Comparison of ENCODE assay signal across 8 mouse cellular contexts in genomic region chr7:31139765-31140164, GRCm38 (mm10). TPM values are rescaled to one million over a fixed set of nuclear protein-coding genes. Genes with fewer than 3 reads are reported as not detected.
DNase-seq lines count a peak whose midpoint lies in the region; ATAC-seq and TF ChIP-seq lines count a peak whose summit lies in the region.

No protein-coding gene starts in this region.

- H3K4me1 ChIP-seq in heart, embryonic 12.5 days (replicated peaks), result peaks cover 24% of the 10 kb centered on the region
- no peaks in the 10 kb centered on the region for H3K4me1 ChIP-seq in kidney, postnatal 0 days (replicated peaks; ENCODE audit: insufficient read depth, low read length)

- H3K4me2 ChIP-seq in heart, embryonic 12.5 days, result no peak overlapping the region
- H3K4me2 ChIP-seq in kidney, postnatal 0 days (ENCODE audit: low read length), result no peak overlapping the region

- H3K4me3 ChIP-seq in heart, embryonic 12.5 days, result no peak overlapping the region
- no peak overlapping the region for H3K4me3 ChIP-seq in kidney, postnatal 0 days (replicated peaks; ENCODE audit: low read depth, low read length)

- DNase-seq in adrenal gland, adult (ENCODE audit: inconsistent age in 2 of 2, low spot score in 1 of 2), result peak; percentile 73 to 87
- no peak for DNase-seq in adrenal gland, adult 8-10 months
- peak; percentile 70 for DNase-seq in cerebellum, adult 8-10 months
- DNase-seq in kidney, postnatal 0 days (ENCODE audit: low spot score), result peak; percentile 72
- DNase-seq in lung, postnatal 4 days, result peak; percentile 61 to 78
- peak; percentile 59 to 61 for DNase-seq in spleen, postnatal 36 days (ENCODE audit: low spot score in 2 of 2)

- ATAC-seq in CD4-positive, CD25-positive, alpha-beta regulatory T cell, adult 4 months, result peak; percentile 96
- ATAC-seq in heart, embryonic 12.5 days (ENCODE audit: insufficient number of reproducible peaks, low FRiP score), result peak; percentile 44; the same call in 1 of the 2 replicates
- ATAC-seq in kidney, postnatal 0 days (replicated peaks; ENCODE audit: low FRiP score, low read depth), result peak; percentile 63; the same call in 1 of the 2 replicates

- H3K36me3 ChIP-seq in heart, embryonic 12.5 days, result peaks cover 90% of the 10 kb centered on the region
- H3K36me3 ChIP-seq in kidney, postnatal 0 days (ENCODE audit: insufficient read depth, low read length), result peaks cover 84% of the 10 kb centered on the region

- H3K27me3 ChIP-seq in heart, embryonic 12.5 days (replicated peaks), result no peaks in the 10 kb centered on the region
- H3K27me3 ChIP-seq in kidney, postnatal 0 days (ENCODE audit: insufficient read depth, low read length), result no peaks in the 10 kb centered on the region

- no peak overlapping the region for H3K9ac ChIP-seq in heart, embryonic 12.5 days
- no peak overlapping the region for H3K9ac ChIP-seq in kidney, postnatal 0 days (ENCODE audit: low read depth, low read length)

- H3K9me3 ChIP-seq in heart, embryonic 12.5 days (replicated peaks), result no peaks in the 10 kb centered on the region
- no peaks in the 10 kb centered on the region for H3K9me3 ChIP-seq in kidney, postnatal 0 days (replicated peaks; ENCODE audit: low read length)

- 62% methylated on average over 5 of the region's 5 CpGs for WGBS in heart, embryonic 12.5 days
- whole genome bisulfite sequencing in kidney, postnatal 0 days, result 61% methylated on average over 5 of the region's 5 CpGs

- TF ChIP-seq CTCF in kidney, postnatal 0 days (IDR thresholded peaks at IDR 0.05; ENCODE audit: low read depth), result peak; percentile 78

- peak overlapping the region; percentile 53; the same call in 1 of the 2 replicates for H3K27ac ChIP-seq in heart, embryonic 12.5 days (ENCODE audit: poor library complexity, severe bottlenecking)
- no peak overlapping the region for H3K27ac ChIP-seq in kidney, postnatal 0 days

RNA-seq across cellular contexts. Expression of gene Scn1b, which starts 13.0 kb away (rescaled TPM):
- 10 to 100 TPM; 14.2 to 27.2 (median 18.9) TPM for total RNA-seq in adrenal gland, adult 8-10 months (2022)
- polyA plus RNA-seq in CD4-positive, CD25-positive, alpha-beta regulatory T cell, adult 4 months (2017; shearing (Covaris generic)), result not detected
- 5.3 and 5.7 TPM in 2 replicates for polyA plus RNA-seq in heart, embryonic 12.5 days (2016; fragmentation: Nextera tagmentation; extraction: Ambion mirVana)
- polyA plus RNA-seq in kidney, postnatal 0 days (2015; fragmentation: Nextera tagmentation; extraction: Ambion mirVana), result 2.2 and 2.8 TPM in 2 replicates

RNA-seq across cellular contexts. Expression of gene Gramd1a, which starts 15.9 kb away (rescaled TPM):
- total RNA-seq in adrenal gland, adult 8-10 months (2022), result 10 to 100 TPM; 37.7 to 65.1 (median 55.4) TPM
- polyA plus RNA-seq in CD4-positive, CD25-positive, alpha-beta regulatory T cell, adult 4 months (2017; shearing (Covaris generic)), result 100 to 1,000 TPM in 1 of 2 experiments, 10 to 100 TPM in 1; 83.7 to 103 TPM
- 63.4 and 64.6 TPM in 2 replicates for polyA plus RNA-seq in heart, embryonic 12.5 days (2016; fragmentation: Nextera tagmentation; extraction: Ambion mirVana)
- 36.2 and 36.3 TPM in 2 replicates for polyA plus RNA-seq in kidney, postnatal 0 days (2015; fragmentation: Nextera tagmentation; extraction: Ambion mirVana)

RNA-seq across cellular contexts. Expression of gene Hpn, which starts 24.7 kb away (rescaled TPM):
- 1 to 10 TPM in 3 of 4 experiments, under 1 TPM in 1; 0.26 to 1.5 (median 1.2) TPM for total RNA-seq in adrenal gland, adult 8-10 months (2022)
- polyA plus RNA-seq in CD4-positive, CD25-positive, alpha-beta regulatory T cell, adult 4 months (2017; shearing (Covaris generic)), result 10 to 100 TPM in 1 of 2 experiments, 1 to 10 TPM in 1; 6.0 to 12.2 TPM
- 1.9 and 2.0 TPM in 2 replicates for polyA plus RNA-seq in heart, embryonic 12.5 days (2016; fragmentation: Nextera tagmentation; extraction: Ambion mirVana)
- polyA plus RNA-seq in kidney, postnatal 0 days (2015; fragmentation: Nextera tagmentation; extraction: Ambion mirVana), result 106 and 110 TPM in 2 replicates

Comparison
In these comparisons a context has a peak if more than half of its experiments do, and no peak if none do; other contexts are left out.
1. ATAC-seq: peak in every context shown above with its lines; median percentile 96 in CD4-positive, CD25-positive, alpha-beta regulatory T cell, adult 4 months; 63 in kidney, postnatal 0 days; 44 in heart, embryonic 12.5 days.